Mouse (Mus musculus) C2C12 (cell line): ENCODE results near the gene Stra8.

ENCODE experiments used
- CTCF ChIP-seq: IDR thresholded peaks from one replicate; pipeline ENCODE4 v1.5.1; 2011; ENCODE audit not compliant: control insufficient read depth, insufficient read depth, insufficient read length
- MAX ChIP-seq: IDR thresholded peaks from one replicate; pipeline ENCODE4 v1.6.1; 2011; ENCODE audit warnings: mild to moderate bottlenecking, control low read depth
- MYOD1 ChIP-seq: IDR thresholded peaks from one replicate; pipeline ENCODE4 v1.6.1; 2011; ENCODE audit warnings: low read depth; ENCODE audit not compliant: control insufficient read depth, insufficient read length

DNA sequence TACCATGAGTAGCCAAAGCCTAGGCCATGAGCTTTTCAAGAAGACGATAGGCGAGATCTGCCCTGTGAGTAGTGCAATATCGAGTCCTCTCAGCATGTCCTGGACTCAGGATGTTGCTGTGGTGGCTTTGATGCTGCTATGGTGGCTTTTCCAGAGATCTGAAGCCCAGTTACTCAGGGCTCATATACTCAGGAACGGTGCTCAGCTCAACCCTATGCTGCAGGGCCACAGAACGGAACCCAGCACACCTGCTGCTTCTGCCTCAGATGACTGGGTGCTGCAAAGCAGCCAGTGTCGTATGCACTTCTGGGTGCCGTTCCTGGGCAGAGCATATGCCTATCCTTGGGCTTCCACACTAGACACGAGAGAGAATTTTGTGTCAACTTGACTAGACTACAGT is 19.5 kb downstream of the Stra8 start:
- TF ChIP-seq CTCF: no peak
- no peak for TF ChIP-seq MYOD1
- TF ChIP-seq MAX: no peak
